Mouse (Mus musculus): Measurements from ENCODE around the gene Eno3. TPM values are rescaled to one million over a fixed set of nuclear protein-coding genes. Genes with fewer than 3 reads are reported as not detected.

Gene Eno3
- total and polyA plus RNA-seq, 3 experiments: 14.2 to 16.8 TPM; not detected in 1

DNA sequence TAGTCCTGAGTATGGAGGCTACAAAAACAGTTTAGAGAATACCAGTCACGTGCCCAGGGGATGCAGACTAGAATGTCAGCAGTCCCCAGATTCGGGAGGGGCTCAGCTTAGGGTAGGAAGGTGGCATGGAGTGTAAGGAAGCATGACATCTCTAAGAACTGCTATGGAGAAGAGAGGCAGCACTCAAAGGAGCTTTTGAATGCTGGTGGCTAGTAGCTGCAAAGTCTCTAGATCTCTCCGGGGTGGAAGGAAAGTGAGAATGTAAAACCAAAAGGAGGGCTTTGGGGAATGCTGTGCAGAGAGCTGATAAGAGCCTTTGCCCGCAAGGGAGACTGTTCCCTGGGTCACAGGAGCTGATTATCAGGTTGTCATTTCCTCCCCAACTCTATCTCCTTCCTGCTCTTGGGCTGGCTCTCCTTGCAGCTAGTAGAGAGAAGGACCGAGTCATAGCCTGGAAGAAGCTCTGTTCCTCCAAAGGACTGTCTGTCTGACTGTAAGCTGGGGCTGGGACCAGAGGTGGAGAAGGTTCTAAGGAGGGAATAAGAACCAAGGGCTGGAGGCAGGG, 18.2 kb upstream of the Eno3 start, which contains the start of gene Gp1ba (continued):
- TF ChIP-seq ELF1 (IDR thresholded peaks at IDR 0.05; ENCODE audit: low read depth, low read length) (no peak), MAZ (IDR thresholded peaks at IDR 0.05; ENCODE audit: low read depth, low read length) (peak; percentile 10; the same call in 1 of the 2 replicates), MAX (IDR thresholded peaks at IDR 0.05; ENCODE audit: low read length) (peak; percentile 77), CHD1 (IDR thresholded peaks at IDR 0.05; ENCODE audit: low read depth, low read length) (no peak), GATA1 (IDR thresholded peaks at IDR 0.05; ENCODE audit: low read depth, low read length) (peak; percentile 100), SIN3A (IDR thresholded peaks at IDR 0.05; ENCODE audit: low read length) (peak; percentile 90), MEF2A (IDR thresholded peaks at IDR 0.05; ENCODE audit: extremely low read depth, insufficient replicate concordance, low read depth, low read length, poor library complexity, severe bottlenecking) (no peak), NELFE (IDR thresholded peaks at IDR 0.05; ENCODE audit: low read depth, low read length) (peak; percentile 57), TAL1 (IDR thresholded peaks at IDR 0.05; ENCODE audit: low read length) (peak; percentile 97), E2F4 (IDR thresholded peaks at IDR 0.05; ENCODE audit: borderline replicate concordance, low read depth, low read length) (no peak), USF1 (IDR thresholded peaks at IDR 0.05; ENCODE audit: low read depth, low read length) (peak; percentile 91), POLR2AphosphoS2 (IDR thresholded peaks at IDR 0.05; ENCODE audit: low read length) (peak; percentile 70; the same call in 1 of the 2 replicates), CHD2 (IDR thresholded peaks at IDR 0.05; ENCODE audit: low read length) (no peak; the same call in 1 of the 2 replicates), RCOR1 (IDR thresholded peaks at IDR 0.05; ENCODE audit: low read depth, low read length) (peak; percentile 93), EP300 (IDR thresholded peaks at IDR 0.05; ENCODE audit: low read depth in 1 of 2, low read length in 2 of 2) (peak; percentile 99), ZKSCAN1 (IDR thresholded peaks at IDR 0.05; ENCODE audit: low read depth, low read length) (no peak), TBP (IDR thresholded peaks at IDR 0.05; ENCODE audit: low read depth, low read length) (peak; percentile 91)

DNA sequence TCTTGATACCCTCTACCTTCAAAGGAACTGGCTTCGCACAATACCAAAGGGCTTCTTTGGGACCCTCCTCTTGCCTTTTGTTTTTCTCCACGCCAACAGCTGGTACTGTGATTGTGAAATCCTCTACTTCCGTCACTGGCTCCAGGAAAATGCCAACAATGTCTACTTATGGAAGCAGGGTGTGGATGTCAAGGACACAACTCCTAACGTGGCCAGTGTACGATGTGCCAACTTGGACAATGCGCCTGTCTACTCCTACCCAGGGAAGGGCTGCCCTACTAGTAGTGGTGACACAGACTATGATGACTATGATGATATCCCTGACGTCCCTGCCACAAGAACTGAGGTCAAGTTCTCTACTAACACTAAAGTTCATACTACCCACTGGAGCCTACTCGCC, 17.0 kb upstream of the Eno3 start:
- Histone ChIP-seq H3K9ac (ENCODE audit: control insufficient read depth, low read depth, low read length, poor library complexity, severe bottlenecking) (no peak overlapping the region; the same call in 1 of the 2 replicates), H3K9me3 (replicated peaks; ENCODE audit: insufficient read depth, low read length) (no peaks in the 10 kb centered on the region), H3K27ac (ENCODE audit: control insufficient read depth, low read depth, low read length) (peak overlapping the region; percentile 94), H3K27me3 (ENCODE audit: control insufficient read depth in 1 of 2, insufficient read depth in 2 of 2, low read length in 2 of 2) (no peaks in the 10 kb centered on the region), H3K79me2 (ENCODE audit: control insufficient read depth, insufficient read depth, low read length, poor library complexity) (peaks cover 15% of the 10 kb centered on the region; the same call in 1 of the 2 replicates), H3K4me1 (ENCODE audit: control insufficient read depth in 1 of 2, insufficient read depth in 2 of 2, low read length in 2 of 2) (peaks cover 14 to 47% of the 10 kb centered on the region in 2 experiments), H3K36me3 (ENCODE audit: control insufficient read depth in 1 of 2, insufficient read depth in 2 of 2, low read length in 2 of 2) (peaks cover 0 to 41% of the 10 kb centered on the region in 2 experiments; a peak in 2 of 4 replicates), H3K4me3 (ENCODE audit: control insufficient read depth in 1 of 2, insufficient read depth in 1 of 2, low read depth in 2 of 2, low read length in 2 of 2) (no peak overlapping the region)
- TF ChIP-seq GATA1 (IDR thresholded peaks at IDR 0.05; ENCODE audit: low read depth, low read length) (no peak), POLR2A (IDR thresholded peaks at IDR 0.05; ENCODE audit: control insufficient read depth in 1 of 2, insufficient read depth in 1 of 2, low read depth in 1 of 2, low read length in 2 of 2, poor library complexity in 1 of 2) (peak in 1 of 2 experiments; percentile 28; a peak in 1 of 4 replicates)
- no peak for DNase-seq (ENCODE audit: low read depth, low spot score)

DNA sequence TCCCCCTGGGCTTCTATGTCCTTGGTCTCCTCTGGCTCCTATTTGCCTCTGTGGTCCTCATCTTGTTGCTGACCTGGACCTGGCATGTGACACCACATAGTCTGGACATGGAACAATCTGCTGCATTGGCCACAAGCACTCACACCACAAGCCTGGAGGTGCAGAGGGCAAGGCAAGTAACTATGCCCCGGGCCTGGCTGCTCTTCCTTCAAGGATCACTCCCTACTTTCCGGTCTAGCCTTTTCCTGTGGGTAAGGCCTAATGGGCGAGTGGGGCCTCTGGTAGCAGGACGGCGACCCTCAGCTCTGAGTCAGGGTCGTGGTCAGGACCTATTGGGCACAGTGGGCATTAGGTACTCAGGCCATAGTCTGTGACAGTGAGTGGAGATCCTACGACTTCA, 15.8 kb upstream of the Eno3 start:
- Histone ChIP-seq H3K27me3 (ENCODE audit: control insufficient read depth in 1 of 2, insufficient read depth in 2 of 2, low read length in 2 of 2) (no peaks in the 10 kb centered on the region), H3K79me2 (ENCODE audit: control insufficient read depth, insufficient read depth, low read length, poor library complexity) (peaks cover 28% of the 10 kb centered on the region), H3K27ac (ENCODE audit: control insufficient read depth, low read depth, low read length) (no peak overlapping the region), H3K36me3 (ENCODE audit: control insufficient read depth in 1 of 2, insufficient read depth in 2 of 2, low read length in 2 of 2) (peaks cover 0 to 50% of the 10 kb centered on the region in 2 experiments; a peak in 2 of 4 replicates), H3K9me3 (replicated peaks; ENCODE audit: insufficient read depth, low read length) (no peaks in the 10 kb centered on the region), H3K4me3 (ENCODE audit: control insufficient read depth in 1 of 2, insufficient read depth in 1 of 2, low read depth in 2 of 2, low read length in 2 of 2) (no peak overlapping the region), H3K4me1 (ENCODE audit: control insufficient read depth in 1 of 2, insufficient read depth in 2 of 2, low read length in 2 of 2) (peaks cover 14 to 57% of the 10 kb centered on the region in 2 experiments), H3K9ac (ENCODE audit: control insufficient read depth, low read depth, low read length, poor library complexity, severe bottlenecking) (no peak overlapping the region)
- TF ChIP-seq RAD21 (IDR thresholded peaks at IDR 0.05; ENCODE audit: low read depth, low read length) (no peak), SIN3A (IDR thresholded peaks at IDR 0.05; ENCODE audit: low read length) (no peak), CHD2 (IDR thresholded peaks at IDR 0.05; ENCODE audit: low read length) (no peak), GATA1 (IDR thresholded peaks at IDR 0.05; ENCODE audit: low read depth, low read length) (no peak), TCF12 (IDR thresholded peaks at IDR 0.05; ENCODE audit: low read depth, low read length) (no peak), USF1 (IDR thresholded peaks at IDR 0.05; ENCODE audit: low read depth, low read length) (no peak), POLR2AphosphoS5 (IDR thresholded peaks at IDR 0.05; ENCODE audit: borderline replicate concordance, low read depth, low read length) (no peak), POLR2AphosphoS2 (IDR thresholded peaks at IDR 0.05; ENCODE audit: low read length) (no peak), ZMIZ1 (IDR thresholded peaks at IDR 0.05; ENCODE audit: low read depth, low read length) (no peak), MXI1 (IDR thresholded peaks at IDR 0.05; ENCODE audit: low read depth, low read length) (no peak), JUND (IDR thresholded peaks at IDR 0.05; ENCODE audit: low read depth, low read length) (no peak), RCOR1 (IDR thresholded peaks at IDR 0.05; ENCODE audit: low read depth, low read length) (no peak), SMC3 (IDR thresholded peaks at IDR 0.05; ENCODE audit: low read depth, low read length) (no peak), ZKSCAN1 (IDR thresholded peaks at IDR 0.05; ENCODE audit: low read depth, low read length) (no peak), GABPA (IDR thresholded peaks at IDR 0.05; ENCODE audit: low read depth, low read length) (no peak), CHD1 (IDR thresholded peaks at IDR 0.05; ENCODE audit: low read depth, low read length) (no peak)
- no peak for DNase-seq (ENCODE audit: low read depth, low spot score)

Measured in MEL (cell line).